Mouse (Mus musculus) hindbrain, embryonic 11.5 days (tissue): ENCODE data around the gene Fam217a. TPM values are rescaled to one million over a fixed set of nuclear protein-coding genes. Genes with fewer than 3 reads are reported as not detected.
A peak's percentile ranks its signal among the peaks of the same experiment; 100 is the strongest.
"Not testable (repeated sequence)": the region's sequence is repeated elsewhere in the genome, so short reads cannot be mapped to it uniquely, and the experiment has no call there.

ENCODE experiments used
- ATAC-seq: fragments of 200-750 bp; cut with Nextera tagmentation; 2 replicates; pipeline ENCODE4 v1.8.0; 2017; ENCODE audit warnings: mild to moderate bottlenecking, moderate TSS enrichment, moderate library complexity; ENCODE audit not compliant: low FRiP score
- DNase-seq: peaks from one replicate; pipeline ENCODE4 v3.0.0-alpha.2; 2015; ENCODE audit warnings: low spot score
- H3K27ac ChIP-seq: fragments of 300-500 bp; sonication (generic); 2 replicates; pipeline ENCODE4 v1.5.1; 2014; ENCODE audit warnings: mild to moderate bottlenecking, low read depth, low read length
- H3K27me3 ChIP-seq: fragments of 300-500 bp; sonication (generic); 2 replicates; pipeline ENCODE4 v1.6.1; 2014; ENCODE audit warnings: mild to moderate bottlenecking, low read length, moderate library complexity, mixed read lengths; ENCODE audit not compliant: control insufficient read depth, insufficient read depth
- H3K36me3 ChIP-seq: fragments of 300-500 bp; sonication (generic); 2 replicates; pipeline ENCODE4 v1.6.1; 2014; ENCODE audit warnings: mild to moderate bottlenecking, low read length, moderate library complexity, mixed read lengths; ENCODE audit not compliant: control insufficient read depth, insufficient read depth
- H3K4me1 ChIP-seq: fragments of 300-500 bp; sonication (generic); replicated peaks from 2 replicates; pipeline ENCODE4 v1.6.1; 2014; ENCODE audit warnings: low read length, mixed read lengths; ENCODE audit not compliant: control insufficient read depth, insufficient read depth
- H3K4me2 ChIP-seq: fragments of 300-500 bp; sonication (generic); replicated peaks from 2 replicates; pipeline ENCODE4 v1.6.1; 2014; ENCODE audit warnings: mild to moderate bottlenecking, low read depth, low read length
- H3K4me3 ChIP-seq: fragments of 300-500 bp; sonication (generic); 2 replicates; pipeline ENCODE4 v1.5.1; 2014; ENCODE audit warnings: low read depth, low read length
- H3K9ac ChIP-seq: fragments of 300-500 bp; sonication (generic); 2 replicates; pipeline ENCODE4 v1.6.1; 2014; ENCODE audit warnings: low read depth, low read length
- H3K9me3 ChIP-seq: fragments of 300-500 bp; sonication (generic); 2 replicates; pipeline ENCODE4 v1.6.1; 2016; ENCODE audit warnings: low read length; ENCODE audit not compliant: control insufficient read depth
- WGBS: fragments of 180-500 bp; shearing (Covaris S2); extraction: QIAGEN DNeasy Blood & Tissue Kit; methylation state at CpG from one replicate; pipeline ENCODE4 v1.1.7; 2014; 5-methylcytosine and 5-hydroxymethylcytosine counted together
- polyA plus RNA-seq: library from polyadenylated mRNA; unstranded; fragments of >200 nt; fragmentation: Nextera tagmentation; extraction: Ambion mirVana; gene quantifications from 2 replicates; pipeline ENCODE4 v1.2.1, GENCODE M21; 2014

Fam217a gene
- 2.1 and 2.4 TPM in 2 replicates for polyA plus RNA-seq

DNA sequence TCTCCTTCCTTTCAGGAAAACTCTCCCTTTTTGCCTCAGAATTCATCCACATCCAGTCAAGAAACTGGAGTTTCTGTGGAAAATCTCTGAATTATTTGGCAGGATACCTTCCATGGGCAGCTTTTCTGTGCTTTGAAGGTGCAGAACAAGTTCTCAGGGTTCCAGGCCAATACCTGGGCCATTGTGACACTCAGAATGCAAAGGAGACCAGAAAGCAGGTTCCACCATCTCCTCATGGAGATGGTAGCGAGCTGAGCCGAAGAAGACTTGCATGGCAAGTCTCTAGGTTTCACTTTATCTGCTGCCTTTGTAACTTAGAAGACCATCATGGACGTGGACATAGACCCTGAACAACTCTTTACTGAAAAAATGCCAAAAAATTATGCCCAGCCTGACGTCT is at the start of gene Fam217a, which contains the start of gene 4933417A18Rik:
Fam217a (minus strand) TSS at position 101 of the 400 bp plus-strand sequence.
4933417A18Rik (plus strand) TSS at position 200 of the 400 bp plus-strand sequence.
- 82% methylated on average over 4 of the region's 4 CpGs for WGBS
- H3K36me3 ChIP-seq = no peaks in the 10 kb centered on the region
- H3K4me2 ChIP-seq = no peak within 1 kb of the TSS
- DNase-seq (no peak), ATAC-seq (no peak)
- H3K9ac ChIP-seq = no peak within 1 kb of the TSS
- no peaks in the 10 kb centered on the region for H3K4me1 ChIP-seq
- no peak within 1 kb of the TSS for H3K4me3 ChIP-seq
- H3K27ac ChIP-seq = no peak within 1 kb of the TSS
- no peaks in the 10 kb centered on the region for H3K27me3 ChIP-seq
- H3K9me3 ChIP-seq = no peaks in the 10 kb centered on the region

DNA sequence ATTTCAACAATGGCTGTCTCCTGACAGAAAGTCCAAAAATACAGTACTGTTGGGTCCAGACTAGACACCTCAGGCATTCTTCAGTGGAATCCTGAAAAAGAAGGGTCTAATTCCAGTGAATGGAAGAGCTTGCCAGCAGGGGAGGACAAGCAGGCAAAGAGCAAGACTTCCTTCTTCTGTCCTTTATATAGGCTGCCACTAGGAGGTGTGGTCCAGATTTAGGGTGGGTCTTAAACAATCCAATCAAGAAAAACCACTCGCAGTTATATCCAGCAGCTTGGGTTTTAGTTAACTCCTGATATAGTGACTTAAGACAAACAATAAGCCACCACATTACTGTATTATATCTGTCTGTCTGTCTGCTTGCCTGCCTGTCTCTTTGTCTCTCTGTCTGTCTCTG is 49.7 kb upstream of the Fam217a start:
- H3K36me3 ChIP-seq = no peaks in the 10 kb centered on the region
- no peaks in the 10 kb centered on the region for H3K9me3 ChIP-seq
- no peaks in the 10 kb centered on the region for H3K4me1 ChIP-seq
- no peak for DNase-seq
- H3K4me2 ChIP-seq = no peak overlapping the region
- no peak for ATAC-seq
- H3K27ac ChIP-seq = no peak overlapping the region
- H3K4me3 ChIP-seq = no peak overlapping the region
- 41% methylated on average over 1 of the region's 1 CpGs for WGBS
- H3K27me3 ChIP-seq = no peaks in the 10 kb centered on the region
- no peak overlapping the region for H3K9ac ChIP-seq

DNA sequence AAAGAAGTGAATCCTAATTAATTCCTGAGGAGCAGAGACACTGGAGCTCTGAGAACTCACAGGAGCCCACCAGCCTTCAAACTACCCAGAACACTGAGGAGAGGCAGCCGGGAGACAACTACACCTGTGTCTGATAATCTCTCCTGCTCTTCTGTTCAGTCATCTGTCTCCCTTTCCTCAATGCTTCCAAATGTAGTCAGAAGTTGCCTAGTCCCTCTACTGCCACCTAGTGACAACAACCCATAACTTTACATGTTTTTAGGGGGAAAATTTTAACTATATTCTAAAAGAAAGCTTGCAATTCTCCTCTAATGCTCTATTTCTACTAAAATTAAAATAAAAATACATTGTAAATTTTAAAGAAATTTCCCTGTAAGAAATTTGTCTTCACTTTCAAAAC is 49.0 kb upstream of the Fam217a start:
- Histone ChIP-seq H3K9ac (no peak overlapping the region), H3K36me3 (no peaks in the 10 kb centered on the region), H3K4me3 (no peak overlapping the region), H3K9me3 (no peaks in the 10 kb centered on the region), H3K27ac (no peak overlapping the region), H3K4me2 (no peak overlapping the region), H3K4me1 (no peaks in the 10 kb centered on the region), H3K27me3 (no peaks in the 10 kb centered on the region)
- DNase-seq = peak; percentile 57
- no peak for ATAC-seq
- 40% methylated on average over 1 of the region's 1 CpGs for WGBS

DNA sequence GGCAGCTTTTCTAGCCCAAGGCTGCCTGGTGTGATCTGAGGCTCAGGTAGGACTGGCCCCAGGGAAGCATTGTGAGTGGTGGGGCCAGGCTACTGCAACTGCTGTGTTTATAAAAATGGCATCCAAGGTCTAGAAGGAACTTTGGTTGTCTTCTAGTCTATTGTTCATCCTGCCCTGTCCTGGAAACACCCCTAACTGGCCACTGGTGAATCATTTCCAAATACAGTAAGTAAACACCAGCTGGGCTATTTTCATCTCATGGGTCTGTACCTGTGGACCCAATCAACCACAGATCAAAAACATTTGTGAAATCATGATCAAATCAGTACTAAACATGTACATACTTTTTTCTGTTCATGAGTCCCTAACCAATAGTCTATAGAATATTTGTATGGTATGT is 48.3 kb upstream of the Fam217a start:
- H3K4me2 ChIP-seq, H3K27me3 ChIP-seq, H3K4me1 ChIP-seq, H3K4me3 ChIP-seq, H3K36me3 ChIP-seq, H3K9ac ChIP-seq, DNase-seq, H3K9me3 ChIP-seq, H3K27ac ChIP-seq, ATAC-seq: not testable (repeated sequence)

DNA sequence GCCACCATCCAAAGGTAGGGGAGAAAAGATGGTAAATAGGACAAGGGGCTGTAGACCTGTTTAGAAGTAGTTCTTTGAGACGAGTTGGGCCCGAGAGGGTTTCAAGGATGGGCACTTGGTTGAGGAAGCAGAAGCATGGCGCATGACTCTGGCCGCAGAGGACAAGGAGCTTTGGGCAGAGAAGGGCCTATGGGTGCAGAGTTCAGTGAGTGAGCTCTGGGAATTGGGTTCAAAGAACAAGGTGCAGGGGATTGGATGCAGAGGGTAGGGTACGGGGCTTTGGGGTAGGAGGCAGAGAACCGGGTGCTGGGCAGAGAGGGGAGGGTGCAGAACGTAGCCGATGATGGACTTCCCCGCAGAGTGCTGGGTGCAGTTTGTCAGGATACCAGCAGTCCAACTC is 41.5 kb upstream of the Fam217a start:
- not testable (repeated sequence) for H3K4me3 ChIP-seq, H3K9me3 ChIP-seq, H3K9ac ChIP-seq, H3K4me2 ChIP-seq, H3K4me1 ChIP-seq, H3K27ac ChIP-seq, DNase-seq, ATAC-seq, H3K27me3 ChIP-seq, H3K36me3 ChIP-seq
- WGBS = 61% methylated on average over 9 of the region's 9 CpGs

DNA sequence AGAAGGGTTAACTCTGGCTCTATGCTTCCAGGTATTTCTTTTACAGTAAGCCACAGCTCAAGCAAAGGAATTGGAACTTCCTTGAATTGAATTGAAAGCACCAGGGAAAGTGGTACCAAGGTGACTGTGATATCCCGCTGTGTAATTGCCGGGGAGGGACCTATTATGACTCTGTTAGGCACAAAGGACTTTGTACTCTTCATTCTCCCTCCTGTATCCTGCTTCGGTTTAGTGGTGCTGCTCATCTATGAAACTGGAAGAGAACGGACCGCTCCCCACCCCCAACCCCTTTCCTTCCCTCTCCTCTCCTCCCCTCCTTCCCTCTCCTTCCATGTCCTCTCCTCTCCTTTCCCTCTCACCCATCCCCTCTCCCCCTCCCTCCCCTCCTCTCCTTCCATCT is 40.8 kb upstream of the Fam217a start:
- Histone ChIP-seq H3K4me2 (peak overlapping the region; percentile 54), H3K4me3 (no peak overlapping the region), H3K9ac (no peak overlapping the region), H3K27me3 (peaks cover 2% of the 10 kb centered on the region), H3K27ac (no peak overlapping the region), H3K9me3 (no peaks in the 10 kb centered on the region), H3K4me1 (no peaks in the 10 kb centered on the region), H3K36me3 (no peaks in the 10 kb centered on the region)
- under 1% methylated on average over 5 of the region's 5 CpGs for WGBS
- DNase-seq (no peak), ATAC-seq (no peak)

DNA sequence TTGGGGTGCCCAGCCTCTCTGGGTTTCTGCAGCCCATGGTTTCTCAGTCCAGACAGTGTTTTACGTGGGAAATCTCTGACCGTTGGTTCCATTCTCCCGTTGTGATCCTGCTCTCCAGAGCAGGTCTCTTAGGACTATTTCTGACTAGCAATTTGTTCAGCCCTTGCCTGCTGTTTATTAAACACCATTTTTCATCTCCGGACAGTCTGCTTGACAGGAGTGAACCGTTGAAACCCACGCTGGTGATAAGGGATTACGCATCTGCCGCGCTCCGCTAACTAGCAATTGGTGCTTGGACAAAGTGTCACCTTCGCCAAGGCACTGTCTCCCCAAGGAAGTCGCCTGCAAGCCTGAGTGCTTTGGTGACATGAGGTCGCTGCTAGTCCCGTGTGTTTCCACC is 40.3 kb upstream of the Fam217a start:
- H3K27ac ChIP-seq = no peak overlapping the region
- peak overlapping the region; percentile 54 for H3K4me2 ChIP-seq
- DNase-seq (peak; percentile 53), ATAC-seq (peak; percentile 53; the same call in 1 of the 2 replicates)
- WGBS = 5% methylated on average over 14 of the region's 14 CpGs
- no peak overlapping the region for H3K9ac ChIP-seq
- H3K27me3 ChIP-seq = peaks cover 2% of the 10 kb centered on the region
- peak overlapping the region; percentile 27; the same call in 1 of the 2 replicates for H3K4me3 ChIP-seq
- H3K36me3 ChIP-seq = no peaks in the 10 kb centered on the region
- no peaks in the 10 kb centered on the region for H3K9me3 ChIP-seq
- no peaks in the 10 kb centered on the region for H3K4me1 ChIP-seq

DNA sequence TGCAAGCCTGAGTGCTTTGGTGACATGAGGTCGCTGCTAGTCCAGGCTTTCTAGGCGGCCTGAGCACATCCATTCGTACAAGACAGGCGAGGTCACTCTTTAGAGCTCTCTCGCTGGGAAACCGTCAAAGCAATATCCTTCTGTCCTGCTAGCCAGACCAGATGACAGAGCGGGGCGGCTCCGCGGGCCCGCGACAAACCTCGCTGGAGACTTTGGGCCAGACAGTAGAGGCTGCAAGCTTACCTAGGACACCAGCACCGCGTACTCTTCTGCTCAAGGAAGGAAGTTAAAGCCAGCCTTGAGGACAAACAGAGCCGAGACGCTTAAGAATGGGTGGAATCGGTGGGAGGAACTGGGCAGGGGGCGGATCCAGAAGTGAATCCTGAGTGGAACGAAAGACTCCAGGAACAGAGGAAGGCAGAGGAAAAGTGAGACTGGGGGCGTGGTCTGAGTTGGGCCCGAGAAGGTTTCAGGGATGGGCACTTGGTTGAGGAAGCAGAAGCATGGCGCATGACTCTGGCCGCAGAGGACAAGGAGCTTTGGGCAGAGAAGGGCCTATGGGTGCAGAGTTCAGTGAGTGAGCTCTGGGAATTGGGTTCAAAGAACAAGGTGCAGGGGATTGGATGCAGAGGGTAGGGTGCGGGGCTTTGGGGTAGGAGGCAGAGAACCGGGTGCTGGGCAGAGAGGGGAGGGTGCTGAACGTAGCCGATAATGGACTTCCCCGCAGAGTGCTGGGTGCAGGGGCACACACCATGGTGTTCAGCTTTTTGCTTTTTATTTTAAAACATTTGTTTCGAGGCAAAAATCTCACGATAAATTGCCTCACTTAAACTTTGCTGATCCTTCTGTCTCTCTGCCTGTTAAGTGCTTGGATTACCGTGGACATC is 39.6 kb upstream of the Fam217a start, which contains the start of gene Eci3:
Eci3 (minus strand) TSS at position 300 of the 887 bp plus-strand sequence.
- Histone ChIP-seq H3K4me1 (no peaks in the 10 kb centered on the region), H3K4me3 (peak within 1 kb of the TSS; percentile 27), H3K27me3 (peaks cover 2% of the 10 kb centered on the region), H3K9ac (no peak within 1 kb of the TSS), H3K36me3 (no peaks in the 10 kb centered on the region), H3K9me3 (no peaks in the 10 kb centered on the region), H3K27ac (no peak within 1 kb of the TSS), H3K4me2 (peak within 1 kb of the TSS; percentile 54)
- DNase-seq (peak; percentile 53), ATAC-seq (peak; percentile 67)
- 4% methylated on average over 32 of the region's 32 CpGs for WGBS
